Mouse (Mus musculus) CH12.LX (cell line): ENCODE measurements at regions not wholly inside any gene's neighbourhood (a gene's known extent, or its start where the extent isn't known, plus 50 kb on each side); places are given as distances from the start of the nearest gene placed in this dataset.

ENCODE experiments used
- DNase-seq: peaks from one replicate; pipeline ENCODE4 v3.0.0-alpha.2; 2013; ENCODE audit errors: extremely low read depth
- H3K27ac ChIP-seq: 2 replicates; pipeline ENCODE4 v1.5.1; 2012; ENCODE audit warnings: low read depth, mild to moderate bottlenecking, control low read depth, moderate library complexity; ENCODE audit not compliant: insufficient read depth
- H3K27me3 ChIP-seq: replicated peaks from 2 replicates; pipeline ENCODE3; 2012; ENCODE audit warnings: inconsistent platforms
- H3K36me3 ChIP-seq, 2 experiments: replicated peaks in 1 of 2; 2 replicates each; pipeline versions ENCODE3 to v1.6.1; 2012; ENCODE audit warnings: inconsistent platforms in 1 of 2, low read length in 1 of 2, mild to moderate bottlenecking in 1 of 2, mixed read lengths in 1 of 2, moderate library complexity in 1 of 2; ENCODE audit not compliant: control insufficient read depth in 1 of 2, insufficient read depth in 1 of 2
- H3K4me1 ChIP-seq, 2 experiments: 2 replicates each; pipeline ENCODE4 v1.6.1; 2012; ENCODE audit warnings: inconsistent platforms in 1 of 2, moderate library complexity in 1 of 2; ENCODE audit not compliant: insufficient read depth in 2 of 2, control insufficient read depth in 1 of 2
- H3K4me2 ChIP-seq: 2 replicates; pipeline ENCODE4 v1.6.1; 2012; ENCODE audit warnings: low read depth, mild to moderate bottlenecking, control low read depth; ENCODE audit not compliant: poor library complexity, insufficient read depth, severe bottlenecking
- H3K4me3 ChIP-seq, 3 experiments: fragments of 150-350 bp in 1 of 3; sonication (generic) in 1 of 3; replicated peaks in 1 of 3; 2 replicates each; pipeline versions ENCODE3 to v1.5.1; 2011 to 2012; ENCODE audit warnings: low read depth in 2 of 3, low read length in 2 of 3, mild to moderate bottlenecking in 2 of 3, moderate library complexity in 2 of 3, control low read depth in 1 of 3, improper control_type of control experiment in 1 of 3, inconsistent platforms in 1 of 3, mixed read lengths in 1 of 3; ENCODE audit not compliant: poor library complexity in 1 of 3
- H3K79me2 ChIP-seq: replicated peaks from 2 replicates; pipeline ENCODE4 v1.6.1; 2012; ENCODE audit warnings: mild to moderate bottlenecking, moderate library complexity; ENCODE audit not compliant: control insufficient read depth, poor library complexity, insufficient read depth, severe bottlenecking; ENCODE audit errors: extremely low read depth
- H3K9ac ChIP-seq: 2 replicates; pipeline ENCODE4 v1.6.1; 2012; ENCODE audit warnings: low read depth, mild to moderate bottlenecking, control low read depth, moderate library complexity; ENCODE audit not compliant: insufficient read depth
- H3K9me3 ChIP-seq: replicated peaks from 2 replicates; pipeline ENCODE3; 2012; ENCODE audit warnings: low read length, inconsistent platforms, mixed read lengths
- BHLHE40 ChIP-seq: IDR thresholded peaks from 2 replicates; pipeline ENCODE4 v1.6.1; 2011; ENCODE audit warnings: mild to moderate bottlenecking, low read depth, low read length, improper control_type of control experiment
- CHD1 ChIP-seq: IDR thresholded peaks from 2 replicates; pipeline ENCODE4 v1.6.1; 2012; ENCODE audit warnings: low read depth, low read length, improper control_type of control experiment, inconsistent platforms
- CHD2 ChIP-seq: IDR thresholded peaks from 2 replicates; pipeline ENCODE4 v1.6.1; 2011; ENCODE audit warnings: low read length, improper control_type of control experiment
- CTCF ChIP-seq, 2 experiments: IDR thresholded peaks in 1 of 2; conservative IDR thresholded peaks in 1 of 2; 2 replicates each; pipeline ENCODE4 v1.5.1; 2011 to 2012; ENCODE audit warnings: low read depth in 2 of 2, low read length in 2 of 2, improper control_type of control experiment in 1 of 2, inconsistent platforms in 1 of 2, mild to moderate bottlenecking in 1 of 2, moderate library complexity in 1 of 2
- E2F4 ChIP-seq: IDR thresholded peaks from 2 replicates; pipeline ENCODE4 v1.6.1; 2011; ENCODE audit warnings: low read depth, low read length, improper control_type of control experiment; ENCODE audit not compliant: insufficient replicate concordance
- ELF1 ChIP-seq: IDR thresholded peaks from 2 replicates; pipeline ENCODE4 v1.6.1; 2014; ENCODE audit warnings: low read depth, mild to moderate bottlenecking, inconsistent platforms, low read length, improper control_type of control experiment
- EP300 ChIP-seq: IDR thresholded peaks from 2 replicates; pipeline ENCODE4 v1.6.1; 2011; ENCODE audit warnings: low read length, improper control_type of control experiment
- JUND ChIP-seq: conservative IDR thresholded peaks from 2 replicates; pipeline ENCODE4 v1.6.1; 2011; ENCODE audit warnings: low read depth, low read length, improper control_type of control experiment
- KAT2A ChIP-seq: IDR thresholded peaks from 2 replicates; pipeline ENCODE4 v1.6.1; 2012; ENCODE audit warnings: low read length, improper control_type of control experiment, inconsistent platforms; ENCODE audit not compliant: insufficient replicate concordance
- MAX ChIP-seq: IDR thresholded peaks from 2 replicates; pipeline ENCODE4 v1.6.1; 2011; ENCODE audit warnings: low read length, improper control_type of control experiment
- MAZ ChIP-seq: IDR thresholded peaks from 2 replicates; pipeline ENCODE4 v1.6.1; 2012; ENCODE audit warnings: low read depth, mild to moderate bottlenecking, inconsistent platforms, low read length, improper control_type of control experiment, moderate library complexity
- MYC ChIP-seq: IDR thresholded peaks from 2 replicates; pipeline ENCODE4 v1.6.1; 2011; ENCODE audit warnings: low read depth, mild to moderate bottlenecking, improper control_type of control experiment, low read length
- NELFE ChIP-seq: IDR thresholded peaks from 2 replicates; pipeline ENCODE4 v1.6.1; 2011; ENCODE audit warnings: low read depth, low read length, improper control_type of control experiment
- NRF1 ChIP-seq: IDR thresholded peaks from 2 replicates; pipeline ENCODE4 v1.6.1; 2014; ENCODE audit warnings: low read depth, mild to moderate bottlenecking, inconsistent platforms, low read length, improper control_type of control experiment, moderate library complexity
- POLR2A ChIP-seq: IDR thresholded peaks from 2 replicates; pipeline ENCODE4 v1.6.1; 2011; ENCODE audit warnings: low read depth, mild to moderate bottlenecking, improper control_type of control experiment, low read length
- POLR2AphosphoS2 ChIP-seq: IDR thresholded peaks from 2 replicates; pipeline ENCODE4 v1.6.1; 2011; ENCODE audit warnings: low read depth, low read length, improper control_type of control experiment
- RAD21 ChIP-seq: IDR thresholded peaks from 2 replicates; pipeline ENCODE4 v1.6.1; 2011; ENCODE audit warnings: low read depth, mild to moderate bottlenecking, low read length, improper control_type of control experiment, moderate library complexity
- SMC3 ChIP-seq: IDR thresholded peaks from 2 replicates; pipeline ENCODE4 v1.6.1; 2011; ENCODE audit warnings: low read depth, low read length, improper control_type of control experiment
- UBTF ChIP-seq: IDR thresholded peaks from 2 replicates; pipeline ENCODE4 v1.6.1; 2012; ENCODE audit warnings: low read depth, mild to moderate bottlenecking, inconsistent platforms, low read length, improper control_type of control experiment, moderate library complexity
- ZC3H11A ChIP-seq: IDR thresholded peaks from 2 replicates; pipeline ENCODE4 v1.6.1; 2012; ENCODE audit warnings: low read depth, mild to moderate bottlenecking, inconsistent platforms, low read length, improper control_type of control experiment
- ZKSCAN1 ChIP-seq: IDR thresholded peaks from 2 replicates; pipeline ENCODE4 v1.6.1; 2012; ENCODE audit warnings: low read depth, inconsistent platforms, low read length, improper control_type of control experiment, borderline replicate concordance
- ZNF384 ChIP-seq: IDR thresholded peaks from 2 replicates; pipeline ENCODE4 v1.6.1; 2012; ENCODE audit warnings: low read depth, low read length, improper control_type of control experiment, inconsistent platforms
- dilution Hi-C: fragments of 300-500 bp; cut with MboI; formaldehyde crosslinking; loops from 2 replicates; pipeline ENCODE4 v1.14.3; 2020; ENCODE audit warnings: low sequenced_read_pairs; ENCODE audit not compliant: extremely low pct_unique_long_range_greater_than_20kb, extremely low pct_ligation_motif_present
- in situ Hi-C: fragments of 300-500 bp; cut with MboI; formaldehyde crosslinking; loops from 3 replicates; pipeline ENCODE4 v1.14.3; 2019; ENCODE audit warnings: low sequenced_read_pairs, low pct_ligation_motif_present, low pct_unique_long_range_greater_than_20kb, mixed read lengths

- Histone ChIP-seq H3K4me3 (no peak overlapping the region), H3K27me3 (no peaks in the 10 kb centered on the region), H3K4me1 (no peaks in the 10 kb centered on the region), H3K4me2 (no peak overlapping the region), H3K9ac (no peak overlapping the region), H3K36me3 (no peaks in the 10 kb centered on the region), H3K27ac (no peak overlapping the region), H3K9me3 (no peaks in the 10 kb centered on the region), H3K79me2 (no peaks in the 10 kb centered on the region)
- no peak for DNase-seq
- in situ Hi-C loops = no loop called here
- no peak for TF ChIP-seq POLR2AphosphoS2
- no peak for TF ChIP-seq EP300
- no peak for TF ChIP-seq ZNF384
- no peak for TF ChIP-seq BHLHE40
- no peak for TF ChIP-seq POLR2A
- TF ChIP-seq NRF1 = no peak
- TF ChIP-seq KAT2A = no peak
- TF ChIP-seq CHD1 = no peak
- TF ChIP-seq MYC = no peak
- dilution Hi-C loops = no loop called here
Measured at GRCm38 (mm10) chrX:99280991-99281390, 145.1 kb downstream of the Efnb1 start.

- no peak for TF ChIP-seq NRF1
- TF ChIP-seq ZC3H11A = no peak
- TF ChIP-seq E2F4 = no peak
- TF ChIP-seq CTCF (conservative IDR thresholded peaks at IDR 0.05 in 1 of 2, IDR thresholded peaks at IDR 0.05 in 1 of 2; ENCODE audit: low read depth in 2 of 2, low read length in 2 of 2) = no peak
- no peak for TF ChIP-seq ELF1
- no peak for TF ChIP-seq NELFE
- TF ChIP-seq MYC = no peak
- no peak for TF ChIP-seq EP300
- no peak for TF ChIP-seq MAZ
- TF ChIP-seq ZKSCAN1 = no peak
- no peak for TF ChIP-seq UBTF
- TF ChIP-seq MAX = no peak
- no peak for TF ChIP-seq JUND
- no peak for TF ChIP-seq RAD21
- no peak for TF ChIP-seq BHLHE40
- TF ChIP-seq SMC3 = no peak
- TF ChIP-seq CHD2 = no peak
- TF ChIP-seq KAT2A = no peak
- no peak for TF ChIP-seq POLR2AphosphoS2
- no peak overlapping the region for H3K27ac ChIP-seq
- in situ Hi-C loops (no loop called here), dilution Hi-C loops (no loop called here)
- no peak overlapping the region for H3K4me2 ChIP-seq
- no peak for DNase-seq
- no peak overlapping the region for H3K4me3 ChIP-seq
- no peaks in the 10 kb centered on the region for H3K4me1 ChIP-seq
- no peak overlapping the region for H3K9ac ChIP-seq
- no peaks in the 10 kb centered on the region for H3K79me2 ChIP-seq
- H3K36me3 ChIP-seq = no peaks in the 10 kb centered on the region
- no peaks in the 10 kb centered on the region for H3K27me3 ChIP-seq
- no peaks in the 10 kb centered on the region for H3K9me3 ChIP-seq
Measured at GRCm38 (mm10) chrX:99280543-99280942, 144.6 kb downstream of the Efnb1 start.
